Mouse (Mus musculus): ENCODE measurements around the gene Phactr3. TPM values are rescaled to one million over a fixed set of nuclear protein-coding genes. Genes with fewer than 3 reads are reported as not detected.
A peak's percentile ranks its signal among the peaks of the same experiment; 100 is the strongest.

Phactr3 gene
- total RNA-seq, 2 experiments from 2014 or later = not detected

DNA sequence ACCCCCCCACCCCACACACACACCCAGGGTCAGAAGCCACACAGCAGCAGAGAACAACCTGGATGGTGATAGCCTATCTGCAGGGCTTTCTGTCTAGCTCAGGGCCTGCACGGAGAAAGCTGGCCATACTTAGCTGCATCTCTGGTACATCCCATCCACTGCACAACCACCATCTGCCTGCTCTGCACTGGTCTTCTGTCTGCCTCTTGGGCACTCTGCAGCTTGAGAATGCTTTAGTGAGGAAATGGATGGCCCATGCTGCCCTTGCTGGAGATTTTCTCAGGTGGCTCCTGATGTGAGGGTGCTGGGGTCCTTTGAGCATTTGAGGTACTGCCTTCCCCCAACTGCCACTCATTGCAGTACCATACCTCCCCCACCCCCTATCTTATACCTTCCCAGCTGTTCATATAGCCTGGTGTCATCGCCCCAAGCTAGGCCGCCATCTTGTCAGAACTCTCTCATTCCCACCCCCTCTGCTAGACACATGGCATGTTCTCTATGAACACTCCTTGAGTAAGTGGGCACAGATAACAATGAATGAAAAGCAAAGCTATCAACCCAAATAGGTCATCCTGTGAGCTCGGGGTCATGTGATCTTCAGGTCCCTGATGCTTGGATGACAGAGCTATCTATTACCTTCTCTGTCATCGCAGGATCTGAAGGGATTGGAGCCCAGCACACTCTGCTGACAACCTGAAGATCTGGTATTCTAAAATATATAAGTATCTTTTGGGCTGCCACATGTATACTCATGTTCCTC, 13.0 kb downstream of the Phactr3 start:
- no peak for ATAC-seq (replicated peaks; ENCODE audit: low FRiP score, poor library complexity, severe bottlenecking)

DNA sequence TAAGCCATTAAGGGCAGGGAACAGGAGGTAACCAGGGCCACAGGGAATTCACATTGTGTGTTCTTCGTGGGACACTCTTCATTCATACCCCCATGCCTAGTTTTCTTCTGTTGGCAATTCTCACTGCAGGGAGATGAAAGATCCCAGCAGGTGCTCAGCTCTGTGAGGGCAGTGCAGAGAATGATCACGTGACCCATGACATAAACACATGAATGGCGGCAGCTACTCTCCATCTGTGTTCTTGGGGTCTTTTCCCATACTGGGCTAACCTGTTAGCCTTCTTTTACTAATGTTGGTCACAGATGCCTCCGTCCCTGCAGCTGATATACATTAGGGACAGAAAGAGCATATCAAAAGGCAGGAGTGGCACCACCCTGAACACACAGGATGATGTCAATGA, 16.9 kb downstream of the Phactr3 start:
- ATAC-seq (replicated peaks; ENCODE audit: low FRiP score, poor library complexity, severe bottlenecking) = no peak

DNA sequence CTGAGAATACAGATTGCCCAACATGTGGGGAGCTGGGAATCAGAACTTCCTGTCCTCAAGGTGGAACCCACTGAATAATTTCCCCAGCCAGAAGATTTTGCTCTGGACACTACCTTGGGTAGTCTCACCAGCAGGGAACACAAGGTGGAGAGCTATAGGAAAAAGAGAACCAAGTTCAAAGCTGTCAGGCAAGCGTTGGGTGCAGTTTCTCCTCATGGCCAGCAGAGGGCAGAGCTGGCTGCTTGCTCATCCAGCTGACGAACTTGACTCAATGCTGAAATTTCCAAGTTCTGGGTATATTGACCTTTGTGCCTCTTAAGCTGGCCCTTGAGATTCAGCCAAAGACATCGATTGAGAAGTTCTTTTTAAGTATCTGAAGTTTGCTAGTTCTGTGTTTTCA, 18.7 kb downstream of the Phactr3 start:
- peak; percentile 71 for ATAC-seq (replicated peaks; ENCODE audit: low FRiP score, poor library complexity, severe bottlenecking)

DNA sequence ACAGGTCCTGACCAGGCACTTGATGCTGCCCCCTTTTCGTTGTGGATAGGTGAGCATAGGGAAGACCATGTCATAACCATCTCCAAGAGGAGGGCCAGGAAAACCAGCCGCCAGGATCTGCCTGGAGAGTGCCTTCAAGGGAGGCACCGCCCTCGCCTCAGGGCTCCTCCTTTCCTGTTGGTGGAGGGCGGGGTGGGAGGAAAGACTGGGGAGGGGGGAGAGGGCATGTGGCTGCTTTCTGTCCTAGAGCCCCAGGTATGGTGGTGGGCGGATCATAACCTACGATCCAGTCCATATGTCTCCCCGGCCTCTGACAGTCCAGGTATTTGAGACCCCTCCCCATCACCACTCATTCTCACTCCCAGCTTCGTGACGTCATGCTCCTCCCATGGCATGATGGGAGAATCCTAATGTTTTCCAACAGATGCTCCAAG, 22.7 kb downstream of the Phactr3 start:
- ATAC-seq (replicated peaks; ENCODE audit: low FRiP score, poor library complexity, severe bottlenecking) = no peak

DNA sequence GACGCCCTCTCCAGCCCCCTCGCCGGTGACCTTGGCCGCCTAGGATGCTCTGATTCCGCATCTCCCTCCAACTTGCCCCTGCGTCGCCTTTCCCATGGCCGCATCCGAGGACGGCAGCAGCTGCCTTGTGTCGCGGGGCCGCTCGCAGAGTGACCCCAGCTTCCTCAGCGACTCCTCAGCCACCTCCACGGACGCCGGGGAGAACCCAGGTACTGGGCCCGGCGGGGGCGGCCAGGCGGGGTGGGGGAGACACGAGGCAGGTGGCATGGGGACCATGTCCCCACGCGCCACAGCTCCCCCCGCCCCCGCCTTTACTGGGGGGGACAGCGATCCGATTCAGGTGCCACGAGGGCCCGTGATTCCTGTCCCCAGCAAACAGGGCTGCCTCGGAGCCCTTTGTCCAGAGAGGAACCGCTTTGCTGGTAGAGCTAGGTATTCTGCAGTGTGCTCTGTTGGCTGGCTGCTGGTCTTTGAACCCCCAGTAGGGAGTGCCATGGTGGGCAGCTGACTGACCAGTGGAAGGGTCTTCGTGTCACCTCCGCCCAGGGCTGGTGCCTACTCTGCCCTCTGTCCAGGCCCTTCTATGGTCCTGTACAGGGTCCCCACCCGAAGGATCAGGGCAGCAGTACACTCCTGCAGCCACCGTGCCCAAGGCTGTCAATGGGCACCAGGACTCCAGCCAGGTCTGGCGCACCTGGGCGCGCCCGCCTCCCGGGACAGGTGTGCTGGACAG, 23.7 kb downstream of the Phactr3 start:
- no peak for ATAC-seq (replicated peaks; ENCODE audit: low FRiP score, poor library complexity, severe bottlenecking)

DNA sequence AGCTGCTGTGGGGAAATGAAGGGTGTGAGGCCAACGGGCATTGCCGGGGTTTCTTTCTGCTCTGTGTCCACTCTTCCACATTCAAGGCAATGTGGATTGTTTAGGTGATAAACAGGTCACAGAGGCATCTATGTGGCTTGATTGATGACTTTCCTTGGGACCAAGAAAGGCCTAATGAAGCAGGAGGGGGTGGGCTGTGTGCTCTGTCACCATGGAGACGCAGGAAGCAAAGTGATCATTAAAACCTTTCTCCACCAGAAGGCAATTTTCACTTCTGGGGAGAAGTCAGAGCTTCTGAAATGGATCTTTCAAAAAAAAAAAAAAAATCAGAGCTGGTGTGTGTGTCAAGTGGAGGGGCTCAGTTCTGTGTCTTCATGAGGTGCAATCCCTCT, 24.2 kb downstream of the Phactr3 start:
- ATAC-seq (replicated peaks; ENCODE audit: low FRiP score, poor library complexity, severe bottlenecking) = no peak

DNA sequence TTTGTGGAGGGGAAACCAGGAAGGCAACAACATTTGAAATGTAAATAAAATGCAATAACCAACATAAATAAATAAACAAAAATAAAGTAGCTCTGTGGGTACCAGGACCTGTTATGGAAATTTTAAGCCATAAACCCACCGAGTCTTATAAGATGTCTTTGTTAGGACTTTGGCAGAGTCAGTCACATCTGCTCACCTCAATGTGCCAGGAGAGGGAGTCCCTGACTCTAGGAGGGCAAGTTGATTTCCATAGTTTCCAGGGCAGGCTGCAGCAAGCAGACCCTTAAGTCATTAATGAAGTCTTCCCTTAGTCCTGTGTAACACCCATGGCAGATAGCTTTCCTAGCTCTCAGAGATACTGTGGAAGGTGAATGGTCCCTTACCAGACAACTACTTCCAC, 25.1 kb downstream of the Phactr3 start:
- ATAC-seq (replicated peaks; ENCODE audit: low FRiP score, poor library complexity, severe bottlenecking) = no peak

DNA sequence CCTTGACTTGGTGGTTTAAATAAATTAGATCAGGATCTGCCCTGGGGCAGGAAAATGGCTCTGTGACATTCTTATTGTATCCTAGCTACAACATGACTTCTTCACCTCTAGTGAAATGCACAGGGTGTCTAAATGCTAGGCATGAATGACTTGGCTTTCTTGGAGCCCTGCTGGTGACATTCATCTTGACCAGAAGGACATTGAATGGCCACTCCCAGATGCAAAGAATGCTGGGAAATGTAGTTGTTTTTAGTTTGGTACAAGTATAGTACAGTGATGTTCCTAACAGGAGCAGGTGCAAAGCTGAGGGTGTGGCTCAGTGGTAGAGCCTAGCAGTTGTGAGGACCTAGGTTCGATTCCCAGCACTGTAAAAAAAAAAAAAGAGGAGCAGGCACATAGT, 30.5 kb downstream of the Phactr3 start:
- ATAC-seq (replicated peaks; ENCODE audit: low FRiP score, poor library complexity, severe bottlenecking) = no peak

DNA sequence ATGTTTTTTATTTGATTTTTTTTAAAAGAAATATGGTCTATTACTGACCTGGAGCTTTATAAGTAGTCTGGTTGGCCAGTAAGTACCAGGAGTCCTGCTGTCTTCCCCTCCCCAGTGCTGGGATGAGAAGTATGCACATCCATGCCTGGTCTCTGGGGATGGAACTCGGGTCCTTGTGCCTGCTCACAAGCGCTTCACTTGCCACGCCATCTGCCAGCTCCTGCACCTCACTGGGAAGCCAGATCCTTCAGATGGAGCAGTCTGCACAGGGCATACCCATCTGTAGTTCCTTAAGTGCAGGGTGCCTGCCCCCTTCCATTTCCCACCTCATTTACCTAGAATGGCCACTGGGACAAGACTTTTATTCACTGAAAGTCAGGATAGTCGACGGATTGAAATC, 31.9 kb downstream of the Phactr3 start:
- no peak for ATAC-seq (replicated peaks; ENCODE audit: low FRiP score, poor library complexity, severe bottlenecking)

DNA sequence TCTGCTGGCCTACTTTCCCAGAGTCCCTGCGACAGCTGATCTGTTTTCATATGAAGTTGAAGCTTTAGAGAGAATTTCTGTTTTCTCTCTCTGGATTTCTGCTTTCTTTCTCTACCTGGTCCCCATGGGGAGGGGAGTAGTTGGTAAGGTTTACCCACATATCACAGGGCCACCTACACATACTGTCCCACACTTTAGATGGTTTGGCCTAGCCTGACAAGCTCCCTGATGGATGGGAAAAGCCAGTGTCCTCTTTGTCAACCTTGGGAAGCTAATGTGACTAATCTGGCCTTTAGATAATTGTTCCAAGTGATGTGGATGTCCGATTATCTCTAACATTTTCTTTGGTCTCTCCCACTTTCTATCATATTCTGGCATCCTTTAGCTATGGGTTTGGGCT, 34.8 kb downstream of the Phactr3 start:
- ATAC-seq (replicated peaks; ENCODE audit: low FRiP score, poor library complexity, severe bottlenecking) = no peak

DNA sequence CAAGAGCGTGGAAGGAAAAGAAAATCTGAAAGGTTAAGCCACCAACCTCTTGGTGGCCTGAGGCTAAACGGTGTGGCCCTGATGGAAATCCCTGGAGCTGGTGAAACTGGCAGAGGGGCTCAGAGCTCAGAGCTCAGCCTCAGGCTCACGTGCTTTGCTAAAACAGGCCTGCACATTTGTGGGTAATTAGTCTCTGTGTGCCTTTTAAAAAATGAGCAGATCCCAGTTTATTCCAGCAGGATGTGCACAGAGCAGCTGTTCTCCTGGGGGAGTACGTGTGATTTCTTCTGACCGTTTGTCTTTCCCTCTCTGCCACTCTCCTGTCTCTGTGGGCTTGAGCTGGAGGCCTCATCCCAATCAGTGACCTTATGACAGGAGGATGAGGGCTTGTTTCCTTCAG, 35.4 kb downstream of the Phactr3 start:
- no peak for ATAC-seq (replicated peaks; ENCODE audit: low FRiP score, poor library complexity, severe bottlenecking)

DNA sequence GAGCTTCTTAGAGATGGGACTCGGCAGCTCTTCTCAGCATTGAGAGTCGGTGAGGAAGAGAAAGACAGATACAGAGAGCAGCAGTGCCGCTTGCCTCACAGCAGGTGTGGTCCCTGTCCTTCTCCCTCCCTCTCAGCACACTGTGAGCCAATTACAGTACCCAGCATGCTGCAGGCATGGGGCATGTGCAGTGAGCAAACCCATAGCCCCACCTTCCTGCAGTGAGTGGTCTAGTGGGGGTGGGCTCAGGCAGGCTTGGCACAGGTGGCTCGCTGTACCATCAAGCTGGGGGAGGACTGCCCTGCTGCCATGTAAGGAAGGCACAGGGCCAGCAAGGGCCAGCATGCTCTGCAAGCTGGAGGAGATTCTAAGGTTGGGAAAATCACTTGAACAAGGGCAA, 35.8 kb downstream of the Phactr3 start:
- no peak for ATAC-seq (replicated peaks; ENCODE audit: low FRiP score, poor library complexity, severe bottlenecking)

DNA sequence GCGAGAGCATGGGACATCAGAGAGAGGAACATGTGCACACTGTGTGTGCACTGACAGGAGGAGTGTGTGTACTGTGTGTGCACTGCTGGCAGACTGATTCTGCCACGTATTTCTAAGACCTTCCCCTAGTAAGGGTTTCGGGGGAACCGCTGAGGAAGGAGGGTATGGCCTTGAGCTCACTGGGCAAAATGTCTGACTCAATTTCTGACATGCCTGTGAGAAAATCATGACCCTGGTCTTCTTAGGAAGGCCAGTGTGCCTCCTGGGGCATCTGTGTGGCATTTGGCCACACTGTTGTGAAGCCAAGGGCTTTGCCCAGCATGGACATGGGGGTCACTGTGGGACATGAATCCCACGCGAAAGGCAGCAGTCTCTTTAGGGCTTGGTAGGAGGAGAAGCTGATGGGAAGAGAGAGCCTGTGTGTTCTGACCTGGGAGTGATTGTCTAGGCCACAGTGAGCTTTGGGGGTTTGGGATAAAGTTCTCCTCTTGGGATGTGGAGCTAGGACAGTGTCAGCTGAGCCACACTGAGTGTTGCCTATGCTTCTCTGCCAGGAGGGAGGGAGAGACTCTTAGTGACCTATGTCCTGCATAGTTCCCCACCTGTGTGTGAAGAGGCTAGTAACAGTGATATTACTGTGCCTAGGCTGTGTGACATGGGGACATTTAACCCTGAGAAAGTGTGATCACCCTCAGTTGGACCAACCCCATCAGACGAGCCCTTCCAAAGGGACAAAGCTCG, 36.6 kb downstream of the Phactr3 start:
- ATAC-seq (replicated peaks; ENCODE audit: low FRiP score, poor library complexity, severe bottlenecking) = no peak

DNA sequence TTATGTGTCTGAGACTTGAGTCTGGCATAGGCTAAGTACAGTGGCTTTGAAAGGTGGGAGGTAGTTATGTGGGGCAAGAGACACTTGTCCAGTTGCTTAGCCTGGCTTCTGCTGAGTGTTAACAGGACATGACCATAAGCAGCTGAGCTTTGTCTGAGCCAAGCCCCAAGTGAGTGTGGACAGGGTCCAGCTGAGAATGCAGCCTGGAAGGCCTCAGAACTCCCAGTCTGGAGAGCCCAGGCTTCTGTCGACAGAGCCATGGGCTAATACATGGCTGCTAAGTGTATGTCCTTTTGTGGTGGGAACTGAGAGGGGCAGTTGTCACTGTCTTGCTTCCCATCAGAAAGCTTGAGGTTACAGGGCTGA, 37.1 kb downstream of the Phactr3 start:
- no peak for ATAC-seq (replicated peaks; ENCODE audit: low FRiP score, poor library complexity, severe bottlenecking)

DNA sequence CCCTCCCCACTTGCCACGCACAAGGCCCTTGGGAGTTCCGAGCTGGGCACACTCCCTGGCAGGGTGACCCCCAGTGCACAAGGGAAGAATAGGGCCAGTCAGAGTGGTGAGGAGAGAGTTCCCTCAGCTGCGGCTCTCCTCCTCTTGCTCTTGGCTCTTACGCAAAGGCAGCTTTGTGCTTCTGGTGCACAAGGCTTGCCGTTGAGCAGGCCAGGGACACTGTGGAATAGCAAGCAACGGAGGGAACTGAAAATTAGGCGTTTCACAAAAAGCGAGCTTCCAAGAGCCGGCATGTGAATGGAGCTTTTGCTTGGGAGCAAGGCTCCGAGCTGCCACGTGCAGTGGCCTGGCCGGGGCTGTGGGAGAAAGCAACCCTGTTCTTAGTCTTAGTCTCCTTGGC, 40.2 kb downstream of the Phactr3 start:
- no peak for ATAC-seq (replicated peaks; ENCODE audit: low FRiP score, poor library complexity, severe bottlenecking)

DNA sequence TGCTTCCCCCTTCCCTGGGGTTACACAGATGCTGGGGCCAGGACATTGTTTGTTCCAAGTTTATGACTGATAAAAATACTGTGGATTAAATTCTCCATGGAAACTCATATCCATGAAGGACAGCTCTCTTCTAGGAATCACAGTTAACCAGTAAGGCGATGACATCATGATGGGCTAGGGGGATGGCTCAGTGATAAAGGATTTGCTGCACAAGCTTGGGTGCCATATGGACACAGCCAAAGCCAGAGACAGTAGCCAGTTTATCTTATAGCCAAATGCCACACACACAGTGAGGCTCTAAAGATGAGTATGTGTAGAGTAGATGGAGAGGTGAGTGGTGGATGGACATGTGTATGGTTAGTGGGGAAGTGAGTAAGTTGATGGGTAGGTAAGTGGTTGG, 45.2 kb downstream of the Phactr3 start:
- ATAC-seq (replicated peaks; ENCODE audit: low FRiP score, poor library complexity, severe bottlenecking) = no peak

DNA sequence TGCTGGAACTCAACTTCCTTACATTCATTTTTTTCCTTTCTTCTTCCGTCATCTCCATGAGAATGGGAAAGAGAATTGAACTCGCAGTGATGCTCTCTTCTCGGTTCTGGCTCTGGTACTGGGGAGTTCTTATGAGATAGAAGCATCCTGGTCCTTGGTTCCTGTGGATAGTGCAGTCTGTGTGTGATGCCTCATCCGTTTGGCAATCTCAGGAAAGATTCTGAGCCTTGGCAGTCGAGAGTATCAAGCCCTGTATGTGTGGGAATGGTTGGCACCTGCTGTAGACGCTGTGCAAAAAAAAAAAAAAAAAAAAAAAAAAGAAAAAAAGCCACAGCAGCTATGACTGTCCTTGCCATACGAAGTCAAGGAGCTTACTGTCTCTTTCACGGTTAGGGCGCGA, 47.2 kb downstream of the Phactr3 start:
- no peak for ATAC-seq (replicated peaks; ENCODE audit: low FRiP score, poor library complexity, severe bottlenecking)

DNA sequence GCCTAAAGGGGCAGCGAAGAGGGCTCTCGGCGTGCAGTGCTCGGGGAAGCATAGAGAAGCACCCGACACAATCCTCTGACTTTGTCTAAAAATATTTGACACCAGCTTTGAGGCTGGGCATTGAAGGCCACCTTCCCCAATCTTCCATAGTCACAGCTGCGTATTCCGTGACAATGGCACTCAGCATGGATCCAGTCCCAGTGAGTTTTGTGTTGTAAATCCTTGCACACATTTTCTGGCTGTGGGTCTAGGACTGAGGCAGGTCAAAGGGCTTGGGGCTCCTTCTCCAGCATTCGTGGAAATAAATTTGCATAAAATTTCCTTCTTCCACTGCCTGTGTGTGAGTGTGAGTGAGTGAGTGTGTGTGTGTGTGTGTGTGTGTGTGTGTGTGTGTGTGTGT, 51.2 kb downstream of the Phactr3 start:
- ATAC-seq (replicated peaks; ENCODE audit: low FRiP score, poor library complexity, severe bottlenecking) = no peak

DNA sequence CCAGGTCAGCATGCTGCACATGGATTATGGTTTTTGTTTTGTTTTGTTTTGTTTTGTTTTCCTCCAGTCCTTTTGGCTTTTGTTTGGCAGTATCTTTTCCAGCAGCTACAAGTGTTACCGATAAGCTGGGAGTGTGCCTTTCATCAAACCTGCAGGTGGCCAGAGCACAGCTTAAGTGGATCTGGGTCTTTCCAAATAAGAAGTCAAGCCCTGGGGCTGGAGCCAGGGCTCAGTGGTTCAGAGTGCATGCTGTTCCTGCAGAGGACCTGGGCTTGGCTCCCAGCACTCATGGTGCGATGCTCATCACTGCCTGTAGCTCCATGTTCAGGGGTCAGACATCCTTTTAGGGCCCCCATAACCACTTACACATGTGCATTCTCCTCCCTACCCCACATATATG, 55.2 kb downstream of the Phactr3 start:
- ATAC-seq (replicated peaks; ENCODE audit: low FRiP score, poor library complexity, severe bottlenecking) = no peak

DNA sequence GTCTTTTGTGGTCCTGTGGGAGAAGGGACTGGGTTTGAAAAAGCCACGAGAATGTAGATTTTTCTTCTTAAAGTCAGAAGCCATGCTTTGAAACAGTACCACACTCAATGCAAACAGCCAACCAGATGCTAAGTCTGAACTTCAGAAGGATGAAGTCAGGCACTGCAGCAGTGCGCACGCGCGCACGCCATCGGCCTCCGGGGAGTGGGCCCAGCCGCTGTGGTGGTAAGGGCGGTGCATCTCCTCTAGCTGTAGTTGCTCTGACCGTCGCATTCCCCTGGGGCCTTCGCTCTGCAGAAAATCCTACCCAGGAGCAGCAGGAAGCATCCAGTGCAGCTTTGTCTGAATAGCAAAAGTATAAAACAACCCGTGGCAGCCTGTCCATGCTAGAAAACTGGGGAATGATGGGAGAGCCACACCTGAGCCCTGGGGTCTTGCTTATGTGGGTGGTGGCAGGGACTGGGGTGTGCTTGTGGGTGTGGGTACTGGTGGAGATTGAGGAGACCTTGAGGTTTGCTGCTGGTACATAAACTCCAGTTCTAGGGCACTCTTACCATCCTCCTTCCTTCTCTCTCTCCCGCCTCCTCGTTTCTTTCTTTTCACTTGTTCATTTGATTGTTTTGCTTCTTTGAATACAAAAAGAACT, 56.6 kb downstream of the Phactr3 start:
- ATAC-seq (replicated peaks; ENCODE audit: low FRiP score, poor library complexity, severe bottlenecking) = no peak

DNA sequence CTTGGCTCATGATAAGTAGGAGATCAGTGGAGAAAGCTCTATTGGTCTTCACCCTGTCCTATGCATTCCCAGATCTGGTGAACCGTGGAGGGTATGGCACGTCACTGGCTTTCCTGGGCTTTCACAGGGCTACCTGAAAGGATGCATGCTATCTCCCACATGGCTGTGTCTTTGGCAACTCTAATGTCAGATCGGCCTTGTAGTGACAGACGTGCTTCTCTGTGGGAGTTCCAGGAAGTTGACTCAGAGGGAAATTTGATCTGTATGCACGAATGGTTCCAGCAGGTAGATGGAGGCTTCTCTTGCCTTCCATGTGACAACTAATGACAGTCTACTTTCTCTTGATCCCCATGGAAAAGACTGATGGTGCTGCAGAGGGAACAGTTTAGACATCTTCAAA, 65.5 kb downstream of the Phactr3 start:
- no peak for ATAC-seq (replicated peaks; ENCODE audit: low FRiP score, poor library complexity, severe bottlenecking)
